Mouse (Mus musculus) gonadal fat pad, adult 2 months (tissue): Measurements from ENCODE around the gene Mapk8ip3. TPM values are rescaled to one million over a fixed set of nuclear protein-coding genes. Genes with fewer than 3 reads are reported as not detected.

Experiments
- DNase-seq: peaks from one replicate; pipeline ENCODE4 v3.0.0-alpha.2; 2012; ENCODE audit warnings: low read depth
- polyA plus RNA-seq: library from polyadenylated mRNA; depleted of rRNA; stranded (reverse); fragments of >200 nt; gene quantifications from 2 replicates; pipeline ENCODE4 v1.2.3, GENCODE M21; 2012

The Mapk8ip3 gene
- polyA plus RNA-seq, 1 experiment: 90.0 TPM

DNA sequence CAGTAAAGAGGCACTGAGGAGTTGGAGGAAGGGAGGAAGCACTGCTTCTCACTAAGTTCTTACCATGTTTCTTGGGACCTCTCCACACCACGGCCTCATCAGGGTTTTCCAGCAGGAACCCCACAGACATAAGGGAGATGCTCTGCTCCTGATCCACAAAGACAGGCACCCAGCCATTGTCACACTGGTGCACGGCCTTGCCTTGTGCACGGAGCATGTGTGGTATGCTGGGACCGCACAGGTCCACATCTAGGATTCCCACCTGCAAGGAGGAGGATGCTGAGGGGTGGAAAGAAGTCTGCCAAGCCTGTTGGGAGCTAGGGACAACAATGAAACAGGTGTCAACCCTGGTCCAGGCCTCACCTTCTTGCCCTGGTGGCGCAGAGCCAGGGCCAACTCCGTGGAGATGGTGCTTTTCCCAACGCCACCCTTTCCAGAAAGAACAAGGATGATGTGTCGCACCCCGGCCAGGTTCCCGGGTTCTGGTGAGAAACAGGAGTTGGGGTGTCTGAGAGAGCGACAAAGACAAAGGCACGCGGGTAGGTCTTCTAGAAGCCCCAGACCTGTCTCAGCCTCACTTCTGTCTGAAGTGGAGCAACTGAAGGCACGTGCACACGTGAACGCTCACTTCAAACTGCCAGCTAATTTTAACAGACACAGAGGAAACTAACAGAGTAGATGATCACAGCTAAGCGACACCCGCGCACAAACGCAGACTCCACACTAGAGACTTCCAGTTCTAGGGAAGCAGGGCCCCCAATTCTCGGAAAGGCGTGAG lies 51.2 kb downstream of the Mapk8ip3 start:
- DNase-seq: no peak

DNA sequence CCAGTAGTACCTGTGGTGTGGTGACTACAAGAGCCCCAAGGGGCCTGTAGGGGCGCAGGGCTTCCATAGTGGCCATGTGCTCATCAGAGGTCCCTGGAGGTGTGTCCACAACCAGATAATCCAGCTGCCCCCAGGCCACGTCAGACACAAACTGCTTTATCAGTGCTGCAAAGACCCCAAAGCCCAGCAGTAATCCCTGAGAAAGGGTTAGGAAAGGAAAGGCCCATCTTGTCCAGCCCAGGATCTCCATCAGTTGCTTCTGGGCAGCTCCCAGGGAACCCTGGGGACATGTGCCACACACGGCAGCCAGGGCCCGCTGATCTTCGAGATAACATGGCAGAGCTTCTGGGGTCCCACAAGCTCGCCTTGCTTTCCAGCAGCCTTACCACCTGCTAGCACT lies 52.4 kb downstream of the Mapk8ip3 start:
- no peak for DNase-seq

DNA sequence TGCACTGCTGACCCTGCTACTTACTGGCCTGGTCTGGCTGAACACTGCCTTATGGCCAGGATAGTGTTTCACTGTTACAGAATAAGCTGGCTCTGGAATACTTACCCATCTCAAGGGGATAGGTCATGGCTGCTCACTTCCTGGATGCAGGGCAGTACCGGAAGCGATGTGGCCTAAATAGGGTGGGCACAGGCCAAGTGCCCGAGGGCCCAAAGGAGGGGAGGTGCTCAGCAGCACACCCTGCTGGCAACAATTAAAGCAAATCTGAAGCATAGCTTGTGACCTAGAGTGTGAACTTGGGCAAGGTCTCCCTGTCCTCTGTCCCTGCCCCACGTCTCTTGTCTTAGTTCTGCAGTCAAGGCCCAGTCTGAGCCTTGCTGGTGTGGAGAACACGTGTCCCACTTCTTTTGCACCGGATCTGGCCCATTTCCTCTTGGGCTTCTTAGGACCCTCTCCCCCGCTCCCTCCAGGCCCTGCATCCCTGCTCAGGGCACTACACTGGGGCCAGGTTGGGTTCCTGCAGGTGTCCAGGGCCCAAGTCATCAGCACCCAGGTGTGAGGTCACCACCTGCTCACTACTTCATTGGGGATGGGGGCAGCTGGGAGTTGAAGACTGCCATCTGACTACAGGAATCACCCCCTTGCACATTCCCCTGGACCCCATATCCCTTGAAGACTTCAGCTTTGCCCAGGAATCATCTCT lies 54.9 kb downstream of the Mapk8ip3 start:
- DNase-seq: no peak

DNA sequence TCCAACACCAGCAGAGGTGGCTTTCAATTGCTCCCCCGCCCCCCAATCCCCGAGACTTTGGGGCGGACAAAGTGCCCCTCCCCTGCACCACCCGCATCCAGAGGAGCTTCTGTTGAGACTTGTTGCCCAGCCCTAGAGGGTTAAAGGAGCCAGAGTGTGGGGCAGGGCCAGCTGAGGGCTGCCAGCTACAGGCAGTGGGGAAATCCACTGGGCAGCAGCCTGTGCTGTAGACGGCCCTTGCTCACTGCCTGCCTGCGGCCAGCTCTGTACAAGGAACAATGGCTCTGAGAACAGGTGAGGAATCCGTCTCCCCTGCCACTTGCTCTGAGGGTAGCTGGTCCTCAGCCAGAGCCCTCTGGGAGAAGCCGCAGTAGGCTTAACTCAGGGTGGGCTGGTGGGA lies 58.2 kb downstream of the Mapk8ip3 start:
- DNase-seq: no peak

DNA sequence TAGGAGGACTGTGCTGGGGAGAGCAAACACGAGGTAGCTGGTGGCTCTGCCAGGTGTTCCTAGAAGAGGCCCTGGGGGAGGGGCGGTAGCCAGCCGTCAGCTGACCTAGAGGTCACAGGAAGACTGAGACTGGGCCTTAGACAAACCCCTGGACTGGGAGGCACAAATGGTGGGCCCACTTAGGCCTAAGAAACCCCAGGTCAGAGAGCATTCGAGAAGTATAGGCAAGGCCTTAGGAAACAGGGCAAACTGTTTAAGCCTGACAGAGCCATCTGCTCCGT lies 58.7 kb downstream of the Mapk8ip3 start:
- no peak for DNase-seq

DNA sequence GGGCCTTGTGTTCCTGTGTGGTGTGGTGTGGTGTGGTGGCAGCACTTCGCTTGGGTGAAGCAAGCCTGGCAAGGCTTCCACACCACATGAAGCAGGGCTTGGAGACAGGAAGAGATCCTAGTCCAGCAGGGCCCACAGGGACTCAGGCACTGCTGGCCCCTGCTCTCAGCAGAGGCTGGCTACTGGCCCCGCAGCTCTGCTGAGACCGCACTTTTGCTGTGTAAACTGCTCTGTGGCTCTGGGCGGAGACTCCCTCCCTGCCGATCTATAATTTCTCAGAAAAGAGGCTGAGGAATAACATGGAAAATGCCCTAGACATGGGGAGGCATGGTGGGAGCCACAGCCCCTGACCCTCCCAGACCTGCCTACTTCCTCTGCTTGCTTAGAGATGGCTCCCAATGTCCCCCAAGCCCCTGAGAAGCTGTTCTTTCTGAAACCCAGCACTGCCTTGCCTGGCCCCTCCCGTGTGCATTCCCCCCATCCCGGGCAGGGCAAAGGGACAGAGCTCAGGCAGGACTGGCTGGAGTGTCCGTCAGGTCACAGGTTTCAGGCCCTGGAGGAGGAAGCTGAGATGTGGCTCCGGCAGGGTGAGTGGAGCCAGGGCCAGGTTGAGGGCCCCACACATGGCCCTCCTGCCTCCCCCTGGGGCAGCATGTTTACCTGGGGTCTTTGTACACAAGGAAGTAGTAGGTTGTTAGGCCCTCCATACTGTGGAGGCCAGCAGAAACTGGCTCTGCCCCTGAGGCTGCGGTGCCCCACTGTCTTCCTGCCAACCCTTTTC lies 59.3 kb downstream of the Mapk8ip3 start:
- DNase-seq: no peak

DNA sequence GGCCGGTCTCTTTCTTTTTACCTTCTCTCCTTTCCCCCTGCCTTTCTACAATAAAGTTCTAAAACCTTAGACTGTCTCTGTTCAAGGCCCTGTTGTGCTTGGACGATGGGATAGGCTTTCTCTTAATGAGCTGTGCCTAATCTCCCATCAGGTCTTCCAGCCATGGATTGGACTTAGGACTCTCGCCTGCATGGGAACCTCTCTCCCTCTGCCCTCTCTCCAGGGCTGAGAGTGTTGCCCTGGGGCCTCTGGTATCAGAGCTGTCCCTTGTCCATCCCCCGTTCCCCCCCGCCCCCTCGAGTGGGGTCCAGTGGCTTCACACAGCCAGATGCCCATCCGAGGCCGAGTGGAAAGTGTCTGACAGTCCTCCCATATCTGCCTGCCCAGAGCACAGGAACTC lies 61.8 kb downstream of the Mapk8ip3 start:
- no peak for DNase-seq

DNA sequence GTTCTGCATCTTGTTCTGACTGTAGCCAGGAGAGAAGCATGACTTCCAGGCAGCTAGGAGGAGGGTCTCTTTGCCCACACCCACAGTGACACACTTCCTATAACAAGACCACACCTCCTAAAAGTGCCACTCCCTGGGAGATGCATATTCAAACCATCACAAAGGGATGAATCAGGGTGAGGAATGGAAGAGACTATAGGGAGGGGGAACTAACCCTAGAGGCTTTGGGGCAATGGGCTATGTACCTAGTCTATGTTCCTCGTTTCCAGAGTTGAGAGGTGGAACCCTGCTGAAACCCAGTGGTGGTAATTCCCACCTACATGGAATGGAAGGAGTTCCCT lies 62.4 kb downstream of the Mapk8ip3 start:
- DNase-seq: no peak

DNA sequence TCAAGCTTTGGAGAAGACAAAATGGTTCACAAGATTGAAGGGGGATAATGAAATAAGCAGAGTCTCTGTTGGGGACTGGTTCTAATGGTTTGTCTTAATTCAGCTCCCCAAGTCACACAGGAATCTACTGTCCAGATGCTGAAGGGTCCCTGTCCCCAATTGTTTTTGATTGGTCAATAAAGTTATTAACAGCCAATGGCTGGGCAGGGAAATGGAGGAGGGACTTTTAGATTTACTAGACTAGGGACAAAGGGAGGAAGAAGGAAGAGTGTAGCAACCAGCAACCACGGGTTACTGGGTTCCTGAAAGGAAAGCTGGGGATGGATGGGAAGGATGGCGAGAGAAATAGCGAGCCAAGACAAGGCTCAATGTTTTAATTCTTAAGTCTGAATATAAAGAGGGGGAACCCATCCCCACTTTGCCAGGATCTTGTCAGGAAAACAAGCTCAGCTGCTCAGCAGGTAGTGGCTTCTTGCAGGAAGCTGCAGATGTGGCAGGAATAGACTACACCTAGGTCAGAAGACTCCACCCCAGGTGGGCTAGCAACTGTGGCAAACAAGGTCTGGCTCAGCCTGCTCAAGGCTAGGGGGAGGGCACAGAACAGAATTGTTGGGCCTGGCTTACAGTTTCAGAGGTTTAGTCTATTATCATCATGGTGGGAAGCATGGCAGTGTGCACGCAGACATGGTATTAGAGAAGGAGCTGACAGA lies 62.9 kb downstream of the Mapk8ip3 start:
- no peak for DNase-seq

DNA sequence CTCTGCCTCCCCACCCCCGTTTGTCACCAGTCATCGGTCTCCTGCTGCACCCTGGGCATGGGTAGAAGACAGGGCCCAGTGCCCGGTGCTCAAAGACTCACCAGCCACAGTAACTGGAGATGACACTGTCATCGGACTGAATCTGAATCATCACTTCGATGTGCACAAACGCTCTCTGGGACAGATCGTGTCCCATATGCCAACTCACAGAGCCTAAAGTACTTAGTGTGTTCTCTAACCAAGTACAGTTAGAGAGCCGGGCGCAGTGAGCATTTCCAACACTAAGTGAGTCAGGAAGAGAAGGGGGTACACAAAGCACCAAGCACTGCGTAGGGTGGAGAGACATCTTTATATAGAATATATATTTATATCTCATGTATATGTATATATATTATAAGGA lies 68.9 kb downstream of the Mapk8ip3 start:
- DNase-seq: no peak

DNA sequence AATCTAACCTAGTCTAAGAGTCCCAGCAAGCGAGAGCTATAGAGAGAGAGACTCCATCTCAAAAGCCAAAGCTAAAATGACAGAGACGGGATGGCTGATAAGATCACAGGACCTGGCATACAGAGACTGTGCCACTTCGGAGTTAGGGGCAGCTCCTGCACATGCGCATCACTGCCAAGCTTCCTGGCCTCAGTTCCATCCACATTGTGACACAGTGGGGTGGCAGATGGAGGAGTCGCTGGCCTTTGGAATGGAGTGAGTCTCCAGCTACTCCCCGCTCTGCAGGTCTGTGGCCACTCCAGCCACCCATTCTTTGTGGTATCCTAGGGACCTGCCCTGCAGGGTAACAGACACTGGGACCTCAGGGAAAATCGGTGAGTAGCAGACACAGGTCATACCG lies 71.0 kb downstream of the Mapk8ip3 start, which contains the start of gene Igfals:
Gene Igfals, plus strand, starts transcription at position 222 of the 400 bp plus-strand sequence.
- DNase-seq: no peak

DNA sequence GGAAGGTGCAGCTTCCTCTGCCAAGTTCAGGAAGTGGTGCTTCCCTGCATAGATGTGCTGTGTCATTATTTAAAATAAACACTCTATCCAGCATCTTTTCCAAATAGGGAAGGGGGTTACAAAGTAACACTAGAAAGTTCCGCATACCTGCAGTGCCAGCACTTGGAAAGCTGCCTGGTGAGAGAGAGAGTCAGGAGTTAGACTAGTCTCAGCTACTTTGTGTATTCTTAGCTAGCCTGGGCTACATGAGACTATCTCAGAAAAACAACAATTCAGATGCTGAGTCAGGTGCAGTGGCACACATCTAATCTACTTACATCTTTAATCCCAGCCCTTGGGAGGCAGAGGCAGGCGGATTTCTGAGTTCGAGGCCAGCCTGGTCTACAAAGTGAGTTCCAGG lies 75.0 kb downstream of the Mapk8ip3 start:
- no peak for DNase-seq

DNA sequence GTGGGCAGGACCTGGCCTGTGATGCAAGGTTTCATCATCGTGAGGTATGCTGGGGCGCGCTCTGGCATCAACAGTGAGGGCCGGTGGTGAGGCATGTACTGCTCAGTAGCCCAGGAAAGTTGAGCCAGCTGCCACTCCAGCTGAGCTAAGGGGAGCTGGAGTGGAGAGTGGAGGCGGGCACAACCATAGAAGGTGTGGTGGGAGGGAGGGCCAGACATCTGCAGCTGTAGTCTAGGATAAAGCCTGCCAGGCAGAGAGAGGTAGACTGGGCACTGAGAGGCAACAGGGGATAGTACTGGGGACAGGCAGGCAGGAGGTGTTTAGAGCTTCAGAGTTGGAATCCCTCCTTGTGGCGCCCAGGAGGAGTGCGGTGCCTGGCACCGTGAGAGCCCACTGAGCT lies 76.7 kb downstream of the Mapk8ip3 start:
- DNase-seq: no peak

DNA sequence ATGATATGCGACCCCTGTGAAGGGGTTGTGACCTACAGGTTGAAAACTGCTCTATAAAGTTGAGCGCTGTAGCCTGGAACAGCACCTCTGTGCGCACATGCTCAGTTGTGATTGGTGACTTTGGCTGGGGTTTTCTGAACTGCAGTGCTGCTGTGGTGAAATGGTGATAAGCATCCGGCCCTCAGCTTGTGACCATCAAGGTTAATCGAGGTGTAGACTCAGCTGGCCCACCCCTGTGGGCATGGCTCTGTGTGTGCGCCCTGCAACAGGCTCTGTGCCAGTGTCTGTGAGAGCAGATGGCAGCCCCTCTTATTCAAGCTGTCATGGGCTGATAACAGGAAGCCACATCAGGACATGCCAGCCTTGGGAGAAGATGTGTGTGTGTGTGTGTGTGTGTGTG lies 77.8 kb downstream of the Mapk8ip3 start:
- DNase-seq: no peak

DNA sequence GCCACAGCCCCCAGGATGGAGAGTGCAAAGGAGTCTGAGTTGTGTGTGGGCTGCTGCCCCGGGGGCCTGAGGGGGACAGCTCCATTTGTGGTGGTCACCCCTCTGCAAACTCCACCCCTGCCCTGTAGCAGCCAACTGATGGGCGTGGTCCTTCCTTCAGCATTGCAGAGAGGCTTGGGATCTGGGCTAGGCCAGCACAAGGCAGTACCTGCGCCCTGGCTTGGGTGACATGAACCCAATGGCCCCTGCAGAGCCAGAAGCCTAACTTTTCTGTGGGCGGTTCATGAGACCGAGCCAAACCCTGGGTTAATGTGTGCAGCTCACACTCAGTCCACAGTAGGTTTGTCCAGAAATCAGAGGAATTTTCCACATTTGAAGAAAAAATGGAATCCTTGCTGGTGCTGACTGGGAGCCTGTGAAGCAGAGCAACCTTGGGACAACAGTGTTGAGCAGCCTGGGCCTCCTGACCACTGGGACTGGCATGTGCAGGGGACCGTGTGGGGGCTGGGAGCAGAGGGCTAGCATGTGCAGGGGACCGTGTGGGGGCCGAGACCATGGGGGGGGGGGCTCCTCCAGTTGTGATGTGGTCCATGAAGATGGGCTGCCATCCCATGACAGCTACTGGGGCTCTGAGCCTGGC lies 78.8 kb downstream of the Mapk8ip3 start:
- DNase-seq: no peak

DNA sequence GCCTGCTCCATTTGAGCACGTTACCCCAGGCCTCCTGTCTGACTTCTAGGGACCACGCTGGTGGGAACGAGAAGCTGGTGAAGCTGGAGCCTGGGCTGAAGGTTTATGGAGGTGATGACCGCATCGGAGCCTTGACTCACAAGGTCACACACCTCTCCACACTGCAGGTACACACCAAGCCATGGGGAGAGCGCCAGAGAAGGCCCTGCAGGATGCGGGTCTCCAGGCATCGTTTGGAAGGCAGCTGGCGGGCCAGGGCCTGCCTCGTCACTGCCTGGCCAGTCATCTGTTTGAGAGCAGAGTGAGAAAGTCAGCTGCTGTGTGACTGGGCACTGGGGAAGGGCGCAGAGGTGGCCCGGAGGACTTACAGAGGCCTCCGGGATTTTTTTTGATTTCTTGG lies 80.2 kb downstream of the Mapk8ip3 start:
- DNase-seq: no peak

DNA sequence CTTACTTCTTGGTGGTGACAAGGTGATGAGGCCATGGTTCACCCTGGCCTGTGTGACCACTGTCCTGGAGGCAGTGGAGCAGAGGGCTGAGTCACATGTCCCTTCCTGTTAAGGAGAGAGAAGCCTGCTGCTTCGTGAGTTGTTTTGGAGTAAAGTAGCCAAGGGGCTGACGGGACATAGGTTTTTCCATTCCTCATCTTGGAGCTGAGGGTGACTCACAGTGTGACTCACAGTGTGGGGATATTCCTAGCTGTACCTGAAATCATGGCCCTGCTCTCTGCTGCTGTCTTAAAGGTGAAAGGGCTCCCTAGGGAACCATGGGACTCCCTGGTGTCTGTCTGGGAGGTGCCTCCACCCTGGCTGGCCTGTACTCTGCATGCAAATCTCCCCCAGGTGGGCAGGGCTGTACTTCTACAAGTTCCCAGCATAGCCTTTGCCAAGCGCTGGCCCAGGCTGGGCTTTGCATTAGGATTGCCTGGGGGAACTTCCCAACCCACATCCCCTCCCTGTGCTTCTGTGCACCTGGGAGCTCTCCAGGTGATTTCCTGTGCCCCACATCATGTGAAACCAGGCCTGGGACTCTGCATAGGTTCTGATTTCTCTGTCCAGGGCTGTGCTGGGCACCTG lies 80.8 kb downstream of the Mapk8ip3 start:
- DNase-seq: no peak

DNA sequence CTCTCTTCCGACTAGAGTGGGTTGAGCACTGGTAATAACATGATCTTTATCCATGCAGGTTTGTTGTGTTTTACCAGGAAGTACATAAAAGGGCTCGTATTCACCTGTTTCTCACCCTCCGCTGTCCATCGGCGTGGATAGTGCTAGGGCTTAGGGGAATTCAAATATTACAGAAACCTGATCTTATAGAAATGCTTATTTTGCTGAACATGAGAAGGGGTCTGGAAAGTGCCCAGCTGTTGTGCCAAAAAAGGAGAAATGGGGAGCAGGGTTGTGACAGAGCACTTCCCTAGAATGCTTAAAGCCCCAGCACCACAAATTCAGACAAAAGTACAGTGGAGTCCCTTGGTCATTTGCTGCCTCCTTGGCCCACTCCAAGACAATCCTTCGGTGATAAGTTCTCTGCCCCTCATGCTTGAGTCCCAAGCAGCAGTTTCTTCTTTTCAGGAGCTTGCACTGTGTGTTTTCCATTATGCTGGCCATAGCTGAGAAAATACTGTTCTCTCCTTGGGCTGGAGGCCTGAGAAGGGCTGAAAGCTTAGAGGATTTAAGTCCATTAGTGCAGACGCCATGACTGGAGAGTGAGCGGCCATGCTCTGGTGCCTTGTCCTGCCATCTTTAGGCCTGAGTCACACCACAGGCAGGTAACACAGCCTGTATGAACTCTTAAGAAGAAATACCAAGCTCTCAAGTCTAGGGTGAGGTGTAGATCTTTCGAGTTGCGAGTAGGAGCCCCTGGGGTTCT lies 85.2 kb downstream of the Mapk8ip3 start:
- no peak for DNase-seq

DNA sequence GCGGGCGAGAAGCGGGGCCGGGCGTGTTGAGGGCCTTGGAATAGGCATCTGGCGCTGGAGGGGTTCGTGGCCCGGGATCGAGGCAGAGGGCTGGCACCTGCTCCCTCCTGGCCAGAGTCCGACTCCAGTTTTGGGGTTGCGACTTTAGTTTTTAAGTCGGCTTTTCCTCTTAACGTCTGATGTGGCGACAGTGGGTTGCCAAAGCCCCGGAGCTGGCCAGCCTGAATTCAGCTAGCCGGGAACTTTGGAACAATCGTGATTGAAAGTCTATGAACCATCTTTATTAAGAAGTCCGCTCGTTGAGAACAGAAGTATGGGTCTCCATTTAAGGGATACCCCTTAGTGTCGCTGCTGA lies 86.0 kb downstream of the Mapk8ip3 start:
- DNase-seq: no peak

DNA sequence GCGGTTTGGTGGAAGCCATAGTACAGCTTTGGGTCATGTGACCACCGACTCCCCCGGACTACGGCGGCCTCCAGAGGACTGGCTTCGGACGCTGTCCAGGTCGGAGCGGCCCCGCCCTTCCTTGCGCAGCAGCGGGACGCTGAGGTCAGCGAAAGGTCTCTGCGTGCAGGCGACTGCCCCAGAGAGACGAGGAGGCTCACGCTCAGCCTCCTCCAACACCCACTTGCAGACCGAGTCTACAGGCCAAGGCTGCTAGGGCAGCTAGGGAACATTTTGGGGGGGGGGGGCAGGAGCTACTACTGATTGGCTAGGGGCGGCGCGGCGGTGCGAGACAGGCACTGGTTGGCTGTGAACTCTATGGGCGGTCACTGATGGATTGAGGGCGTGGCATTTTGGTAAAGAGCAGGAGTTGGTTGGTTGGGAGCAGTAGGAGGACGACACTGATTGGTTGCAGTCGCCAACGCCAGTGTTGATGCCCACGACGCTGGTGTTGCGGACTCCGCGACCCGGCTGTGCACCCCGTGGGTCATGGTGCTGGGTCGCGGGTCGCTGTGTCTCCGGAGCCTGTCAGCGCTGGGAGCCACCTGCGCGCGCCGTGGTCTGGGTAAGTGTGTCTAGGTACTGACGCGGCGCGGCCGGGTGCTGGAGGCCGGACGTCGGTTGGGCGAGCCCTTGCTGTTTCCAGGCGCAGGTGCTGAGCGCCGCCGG lies 86.6 kb downstream of the Mapk8ip3 start, which contains the start of gene Fahd1:
Gene Fahd1, minus strand, starts transcription at position 300 of the 708 bp plus-strand sequence.
- peak; percentile 93 for DNase-seq
